Mouse (Mus musculus) embryo, embryonic 10.5 days (tissue): ENCODE results near the gene Abca12.

Source experiments
- DNase-seq: peaks from one replicate; pipeline ENCODE4 v3.0.0-alpha.2; 2015; ENCODE audit warnings: low spot score

Gene Abca12

DNA sequence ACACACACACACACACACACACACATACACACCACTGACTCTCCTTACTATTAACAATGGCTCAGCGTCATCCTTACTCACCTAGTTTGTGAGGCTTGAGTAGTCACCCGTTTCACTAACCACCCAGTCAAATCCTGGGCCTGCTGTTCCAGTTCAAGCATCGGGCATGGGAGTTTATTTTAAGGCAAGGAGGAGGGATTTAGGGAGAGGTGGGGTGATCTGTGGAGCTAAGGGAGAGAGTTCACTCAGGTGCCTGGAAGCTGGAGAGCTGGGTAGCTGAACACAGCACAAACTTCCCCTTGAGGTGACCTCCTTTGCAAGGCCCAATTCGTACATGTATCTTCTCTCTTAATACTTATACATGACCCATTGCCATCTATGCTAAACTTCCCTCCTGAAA, 219.4 kb downstream of the Abca12 start:
- no peak for DNase-seq

DNA sequence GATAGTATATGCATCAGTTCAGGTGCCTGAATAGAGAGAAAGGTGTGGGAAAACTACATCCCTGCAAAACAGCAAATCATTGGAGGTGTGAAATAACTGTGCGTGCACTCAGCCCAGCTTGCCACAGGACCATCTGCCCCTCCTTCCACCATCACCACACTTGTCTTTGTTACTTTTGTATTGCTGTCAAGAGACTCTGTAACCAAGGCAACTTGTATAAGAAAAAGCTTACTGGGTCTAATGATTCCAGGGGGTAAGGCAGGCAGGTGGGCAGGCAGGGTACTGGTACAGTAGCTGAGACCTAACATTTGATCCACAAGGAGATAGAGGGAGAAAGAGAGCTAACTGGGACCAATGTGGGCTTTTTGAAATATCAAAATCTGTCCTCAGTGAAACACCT, 220.8 kb downstream of the Abca12 start:
- no peak for DNase-seq
